Mouse (Mus musculus) stomach, postnatal 0 days (tissue): ENCODE measurements around the gene Prrt3.

Experiments
- CTCF ChIP-seq: IDR thresholded peaks from 2 replicates; pipeline ENCODE4 v1.5.1; 2016; ENCODE audit warnings: antibody characterized with exemption, low read depth, mild to moderate bottlenecking, moderate library complexity
- EP300 ChIP-seq: optimal IDR thresholded peaks from 2 replicates; pipeline ENCODE3; 2016; ENCODE audit warnings: antibody characterized with exemption

DNA sequence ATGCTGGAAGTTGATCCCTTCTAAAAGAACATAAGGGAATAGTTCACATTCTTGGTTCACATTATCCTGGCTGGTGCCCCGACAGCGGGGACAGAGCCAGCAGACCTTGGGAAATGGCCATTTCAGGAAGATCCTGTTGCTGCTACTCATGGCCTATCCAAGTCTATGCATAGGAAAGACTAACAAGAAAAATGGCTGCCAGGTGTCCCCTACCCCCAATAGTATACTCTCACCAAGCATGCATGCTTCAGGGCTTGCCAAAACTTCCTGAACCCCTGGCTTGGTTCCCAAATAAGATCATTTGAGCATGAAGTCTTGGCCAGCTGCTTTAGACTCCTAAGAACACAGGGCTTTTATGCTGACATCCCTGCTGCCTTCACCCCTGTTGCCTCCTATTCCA, 49.9 kb downstream of the Prrt3 start:
- TF ChIP-seq EP300 = no peak
- no peak for TF ChIP-seq CTCF
